Mouse (Mus musculus) forebrain, postnatal 0 days (tissue): ENCODE measurements around the gene Cyb5d1. TPM values are rescaled to one million over a fixed set of nuclear protein-coding genes. Genes with fewer than 3 reads are reported as not detected.

ENCODE experiments used
- ATAC-seq: fragments of 200-750 bp; cut with Nextera tagmentation; 2 replicates; pipeline ENCODE4 v1.8.0; 2017; ENCODE audit warnings: mild to moderate bottlenecking, moderate library complexity
- DNase-seq: peaks from one replicate; pipeline ENCODE4 v3.0.0-alpha.2; 2015
- H3K27ac ChIP-seq: fragments of 300-500 bp; sonication (generic); 2 replicates; pipeline ENCODE4 v1.5.1; 2014; ENCODE audit warnings: low read depth, mild to moderate bottlenecking, antibody characterized with exemption, low read length, moderate library complexity, mixed read lengths
- H3K27me3 ChIP-seq: fragments of 300-500 bp; sonication (generic); 2 replicates; pipeline ENCODE4 v1.6.1; 2014; ENCODE audit warnings: mild to moderate bottlenecking, low read length, mixed read lengths; ENCODE audit not compliant: insufficient read depth
- H3K36me3 ChIP-seq: fragments of 300-500 bp; sonication (generic); 2 replicates; pipeline ENCODE4 v1.6.1; 2014; ENCODE audit warnings: mild to moderate bottlenecking, moderate library complexity; ENCODE audit not compliant: insufficient read depth
- H3K4me1 ChIP-seq: fragments of 300-500 bp; sonication (generic); 2 replicates; pipeline ENCODE4 v1.6.1; 2014; ENCODE audit warnings: antibody characterized with exemption; ENCODE audit not compliant: insufficient read depth
- H3K4me2 ChIP-seq: fragments of 300-500 bp; sonication (generic); 2 replicates; pipeline ENCODE4 v1.6.1; 2014; ENCODE audit warnings: low read depth, mild to moderate bottlenecking, moderate library complexity
- H3K4me3 ChIP-seq: fragments of 300-500 bp; sonication (generic); 2 replicates; pipeline ENCODE4 v1.5.1; 2014; ENCODE audit warnings: low read depth, low read length, mixed read lengths
- H3K9ac ChIP-seq: fragments of 300-500 bp; sonication (generic); 2 replicates; pipeline ENCODE4 v1.6.1; 2014; ENCODE audit warnings: mild to moderate bottlenecking
- H3K9me3 ChIP-seq: fragments of 300-500 bp; sonication (generic); 2 replicates; pipeline ENCODE4 v1.6.1; 2016; ENCODE audit warnings: low read length
- CTCF ChIP-seq: sonication (generic); IDR thresholded peaks from 2 replicates; pipeline ENCODE4 v1.5.1; 2016; ENCODE audit warnings: antibody characterized with exemption, control low read depth, low read depth
- WGBS: fragments of 180-500 bp; shearing (Covaris S2); extraction: QIAGEN DNeasy Blood & Tissue Kit; methylation state at CpG from one replicate; pipeline ENCODE4 v1.1.7; 2014; 5-methylcytosine and 5-hydroxymethylcytosine counted together
- polyA plus RNA-seq: library from polyadenylated mRNA; unstranded; fragments of >200 nt; fragmentation: Nextera tagmentation; extraction: Ambion mirVana; gene quantifications from 2 replicates; pipeline ENCODE4 v1.2.1, GENCODE M21; 2015
- total RNA-seq: library from RNA; depleted of rRNA; stranded (reverse); fragments of >200 nt; gene quantifications from 2 replicates; pipeline ENCODE4 v1.2.3, GENCODE M21; 2014

Cyb5d1 gene
- total and polyA plus RNA-seq, 2 experiments from 2014 or later, result 21.1 to 24.2 TPM

- Histone ChIP-seq H3K27me3 (no peaks in the 10 kb centered on the region), H3K9me3 (no peaks in the 10 kb centered on the region), H3K4me2 (peak within 1 kb of the TSS; percentile 94), H3K4me1 (peaks cover 36% of the 10 kb centered on the region), H3K27ac (peak within 1 kb of the TSS; percentile 100), H3K9ac (peak within 1 kb of the TSS; percentile 100), H3K36me3 (peaks cover 5% of the 10 kb centered on the region; the same call in 1 of the 2 replicates), H3K4me3 (peak within 1 kb of the TSS; percentile 88)
- under 1% methylated on average over 22 of the region's 34 CpGs for WGBS
- DNase-seq, result no peak
- ATAC-seq, result no peak
- no peak for TF ChIP-seq CTCF
These were observed 26.0 kb downstream of the Cyb5d1 start, which contains the start of gene Chd3 for GRCm38 (mm10) chr11:69369215-69369989. Chd3 (minus strand) TSS chr11:69369406.

- WGBS, result under 1% methylated on average over 40 of the region's 106 CpGs
- peak overlapping the region; percentile 100 for H3K9ac ChIP-seq
These were observed 26.8 kb downstream of the Cyb5d1 start for GRCm38 (mm10) chr11:69368356-69369214.

GRCm38 (mm10) chr11:69367616-69368355 lies 27.6 kb downstream of the Cyb5d1 start:
- DNase-seq (no peak), ATAC-seq (no peak)
- peak overlapping the region; percentile 94 for H3K4me2 ChIP-seq
- WGBS, result 2% methylated on average over 22 of the region's 22 CpGs
- no peak for TF ChIP-seq CTCF
- no peaks in the 10 kb centered on the region for H3K27me3 ChIP-seq
- peak overlapping the region; percentile 100 for H3K27ac ChIP-seq
- peak overlapping the region; percentile 100 for H3K9ac ChIP-seq
- H3K4me1 ChIP-seq, result peaks cover 40% of the 10 kb centered on the region
- peak overlapping the region; percentile 88 for H3K4me3 ChIP-seq
- H3K36me3 ChIP-seq, result peaks cover 17% of the 10 kb centered on the region
- no peaks in the 10 kb centered on the region for H3K9me3 ChIP-seq

More at GRCm38 (mm10) chr11:69368356-69369214, 26.8 kb downstream of the Cyb5d1 start:
- DNase-seq (peak; percentile 32), ATAC-seq (no peak)
- no peak for TF ChIP-seq CTCF
- H3K4me2 ChIP-seq, result peak overlapping the region; percentile 94
- peak overlapping the region; percentile 88 for H3K4me3 ChIP-seq
- no peaks in the 10 kb centered on the region for H3K27me3 ChIP-seq
- peaks cover 40% of the 10 kb centered on the region for H3K4me1 ChIP-seq
- H3K27ac ChIP-seq, result peak overlapping the region; percentile 100
- H3K9me3 ChIP-seq, result no peaks in the 10 kb centered on the region
- peaks cover 13% of the 10 kb centered on the region for H3K36me3 ChIP-seq

- ATAC-seq (no peak), DNase-seq (peak; percentile 35)
- Histone ChIP-seq H3K4me1 (peaks cover 34% of the 10 kb centered on the region), H3K27ac (peak overlapping the region; percentile 100), H3K27me3 (no peaks in the 10 kb centered on the region), H3K4me3 (peak overlapping the region; percentile 88), H3K9me3 (no peaks in the 10 kb centered on the region), H3K4me2 (peak overlapping the region; percentile 94), H3K36me3 (peaks cover 22% of the 10 kb centered on the region), H3K9ac (peak overlapping the region; percentile 100)
- WGBS, result under 1% methylated on average over 22 of the region's 22 CpGs
- TF ChIP-seq CTCF, result no peak
These were observed 28.4 kb downstream of the Cyb5d1 start for GRCm38 (mm10) chr11:69366855-69367615.

GRCm38 (mm10) chr11:69366157-69366854 lies 29.1 kb downstream of the Cyb5d1 start:
- Histone ChIP-seq H3K27ac (peak overlapping the region; percentile 100), H3K36me3 (peaks cover 30% of the 10 kb centered on the region), H3K27me3 (no peaks in the 10 kb centered on the region), H3K9me3 (no peaks in the 10 kb centered on the region), H3K4me3 (peak overlapping the region; percentile 88), H3K4me1 (peaks cover 27% of the 10 kb centered on the region), H3K4me2 (peak overlapping the region; percentile 94), H3K9ac (peak overlapping the region; percentile 100)
- TF ChIP-seq CTCF, result peak; percentile 44; the same call in 1 of the 2 replicates
- peak; percentile 97 for DNase-seq
- 2% methylated on average over 26 of the region's 26 CpGs for WGBS
- peak; percentile 86 for ATAC-seq
